Mouse (Mus musculus): ENCODE data around the gene Olfm1. TPM values are rescaled to one million over a fixed set of nuclear protein-coding genes. Genes with fewer than 3 reads are reported as not detected.

Olfm1 gene
- total and polyA plus RNA-seq, 3 experiments, result 0.20 to 1.3 (median 0.34) TPM

DNA sequence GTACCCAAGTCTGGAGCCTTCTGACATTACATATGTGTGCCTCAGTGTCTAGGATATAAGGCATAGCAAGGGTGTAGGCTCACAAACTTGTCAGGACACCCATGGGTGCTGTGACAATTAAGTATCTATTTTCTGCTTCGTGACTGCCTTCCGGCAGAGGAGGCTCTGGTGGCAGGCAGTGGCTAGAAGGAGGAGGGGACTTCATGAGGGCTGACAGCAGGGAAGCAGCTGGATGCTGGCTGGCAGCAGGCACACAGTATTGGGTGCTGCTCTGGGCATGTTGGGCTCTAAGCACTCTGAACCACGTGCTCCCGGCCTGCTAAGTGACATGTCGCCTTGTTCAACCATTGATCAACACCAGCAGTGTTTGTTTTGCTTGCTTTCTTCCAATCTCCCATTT lies 32.0 kb downstream of the Olfm1 start:
- DNase-seq (ENCODE audit: extremely low read depth), result no peak
- in situ Hi-C loops (cut with MboI; ENCODE audit: low pct_ligation_motif_present, low pct_unique_long_range_greater_than_20kb, low sequenced_read_pairs) (no loop called here), dilution Hi-C loops (cut with MboI; ENCODE audit: extremely low pct_ligation_motif_present, extremely low pct_unique_long_range_greater_than_20kb, low sequenced_read_pairs) (no loop called here)
- H3K9ac ChIP-seq (ENCODE audit: insufficient read depth, low read depth), result no peak overlapping the region
- peaks cover 0 to 11% of the 10 kb centered on the region in 2 experiments; a peak in 2 of 4 replicates for H3K4me1 ChIP-seq (ENCODE audit: control insufficient read depth in 1 of 2, insufficient read depth in 2 of 2)
- H3K4me3 ChIP-seq (replicated peaks in 1 of 3; ENCODE audit: low read depth in 2 of 3, low read length in 2 of 3, poor library complexity in 1 of 3), result no peak overlapping the region
- H3K4me2 ChIP-seq (ENCODE audit: insufficient read depth, low read depth, poor library complexity, severe bottlenecking), result no peak overlapping the region
- no peak overlapping the region for H3K27ac ChIP-seq (ENCODE audit: insufficient read depth, low read depth)
- no peaks in the 10 kb centered on the region for H3K79me2 ChIP-seq (replicated peaks; ENCODE audit: control insufficient read depth, extremely low read depth, insufficient read depth, poor library complexity, severe bottlenecking)
- no peaks in the 10 kb centered on the region for H3K9me3 ChIP-seq (replicated peaks; ENCODE audit: low read length)
- peaks cover 35% of the 10 kb centered on the region for H3K27me3 ChIP-seq (replicated peaks)
- TF ChIP-seq ZKSCAN1 (IDR thresholded peaks at IDR 0.05; ENCODE audit: borderline replicate concordance, low read depth, low read length) (no peak), ETS1 (conservative IDR thresholded peaks at IDR 0.05; ENCODE audit: low read depth, low read length) (no peak), CHD1 (IDR thresholded peaks at IDR 0.05; ENCODE audit: low read depth, low read length) (no peak), MAFK (IDR thresholded peaks at IDR 0.05; ENCODE audit: insufficient replicate concordance, low read length) (no peak), POLR2A (IDR thresholded peaks at IDR 0.05; ENCODE audit: low read depth, low read length) (no peak), MAZ (IDR thresholded peaks at IDR 0.05; ENCODE audit: low read depth, low read length) (no peak), GABPA (IDR thresholded peaks at IDR 0.05; ENCODE audit: insufficient replicate concordance, low read depth, low read length) (no peak), MYC (IDR thresholded peaks at IDR 0.05; ENCODE audit: low read depth, low read length) (no peak), POLR2AphosphoS2 (IDR thresholded peaks at IDR 0.05; ENCODE audit: low read depth, low read length) (no peak), MEF2A (IDR thresholded peaks at IDR 0.05; ENCODE audit: borderline replicate concordance, low read depth, low read length) (no peak), IRF4 (IDR thresholded peaks at IDR 0.05; ENCODE audit: low read depth, low read length) (no peak), MAX (IDR thresholded peaks at IDR 0.05; ENCODE audit: low read length) (no peak), USF2 (conservative IDR thresholded peaks at IDR 0.05; ENCODE audit: low read depth, low read length) (no peak), TBP (conservative IDR thresholded peaks at IDR 0.05; ENCODE audit: low read depth, low read length) (no peak)
- H3K36me3 ChIP-seq (replicated peaks in 1 of 2; ENCODE audit: control insufficient read depth in 1 of 2, insufficient read depth in 1 of 2, low read length in 1 of 2), result peaks cover 0 to 3% of the 10 kb centered on the region in 2 experiments

DNA sequence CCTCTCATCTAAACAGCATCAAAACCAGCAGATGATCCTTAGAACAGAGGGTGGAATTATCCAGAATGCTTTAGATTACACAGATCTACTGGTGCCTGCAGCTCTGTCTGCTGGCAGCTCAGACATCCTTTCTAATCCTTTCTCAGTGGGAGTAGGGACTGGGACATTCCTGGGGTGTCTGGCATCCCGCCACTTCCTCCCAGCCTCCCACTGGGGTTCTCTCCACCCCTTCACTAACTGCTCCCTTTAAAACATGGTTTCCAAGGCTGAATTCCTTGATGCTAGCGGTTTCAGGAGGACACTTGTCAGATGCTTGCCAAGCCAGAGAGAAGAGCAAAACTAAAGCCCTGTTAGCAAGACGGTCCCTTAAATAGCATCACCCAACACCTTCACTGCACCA lies 33.1 kb downstream of the Olfm1 start:
- H3K9ac ChIP-seq (ENCODE audit: insufficient read depth, low read depth), result no peak overlapping the region
- DNase-seq (ENCODE audit: extremely low read depth), result no peak
- peaks cover 0 to 11% of the 10 kb centered on the region in 2 experiments; a peak in 2 of 4 replicates for H3K4me1 ChIP-seq (ENCODE audit: control insufficient read depth in 1 of 2, insufficient read depth in 2 of 2)
- H3K4me2 ChIP-seq (ENCODE audit: insufficient read depth, low read depth, poor library complexity, severe bottlenecking), result no peak overlapping the region
- peaks cover 36% of the 10 kb centered on the region for H3K27me3 ChIP-seq (replicated peaks)
- H3K36me3 ChIP-seq (replicated peaks in 1 of 2; ENCODE audit: control insufficient read depth in 1 of 2, insufficient read depth in 1 of 2, low read length in 1 of 2), result peaks cover 0 to 3% of the 10 kb centered on the region in 2 experiments
- H3K27ac ChIP-seq (ENCODE audit: insufficient read depth, low read depth), result no peak overlapping the region
- dilution Hi-C loops (cut with MboI; ENCODE audit: extremely low pct_ligation_motif_present, extremely low pct_unique_long_range_greater_than_20kb, low sequenced_read_pairs) (no loop called here), in situ Hi-C loops (cut with MboI; ENCODE audit: low pct_ligation_motif_present, low pct_unique_long_range_greater_than_20kb, low sequenced_read_pairs) (no loop called here)
- no peaks in the 10 kb centered on the region for H3K79me2 ChIP-seq (replicated peaks; ENCODE audit: control insufficient read depth, extremely low read depth, insufficient read depth, poor library complexity, severe bottlenecking)
- no peak overlapping the region for H3K4me3 ChIP-seq (replicated peaks in 1 of 3; ENCODE audit: low read depth in 2 of 3, low read length in 2 of 3, poor library complexity in 1 of 3)
- TF ChIP-seq IRF4 (IDR thresholded peaks at IDR 0.05; ENCODE audit: low read depth, low read length), result no peak
- TF ChIP-seq PAX5 (IDR thresholded peaks at IDR 0.05; ENCODE audit: low read length), result no peak
- H3K9me3 ChIP-seq (replicated peaks; ENCODE audit: low read length), result no peaks in the 10 kb centered on the region
